24 mouse cellular contexts compared by ENCODE assay signal in the genomic region with DNA sequence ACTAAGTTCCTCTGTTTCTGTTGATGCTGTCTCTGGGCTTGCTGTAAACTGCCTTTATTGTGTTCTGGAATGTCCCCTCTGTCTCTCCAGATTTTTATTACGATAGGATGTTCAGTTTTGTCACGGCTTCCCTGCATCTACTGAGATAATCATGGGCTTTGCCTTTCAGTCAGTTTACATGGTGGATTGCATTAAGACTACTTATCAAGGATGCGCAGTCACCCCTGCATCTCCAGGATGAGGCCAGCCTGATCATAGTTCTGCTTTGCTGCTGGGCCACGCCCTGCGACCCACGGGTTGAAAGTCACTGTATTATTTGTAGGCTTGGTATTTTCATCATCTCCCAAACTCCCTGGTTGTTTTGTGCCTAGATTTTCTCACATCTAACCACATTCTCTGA.
A peak's percentile ranks its signal among the peaks of the same experiment; 100 is the strongest.
DNase-seq lines count a peak whose midpoint lies in the region; ATAC-seq lines count a peak whose summit lies in the region.
"Had no signal": no experiment of that assay in that cellular context is flagged by ENCODE, and none has a peak within 500 bp of the region (broad histone marks: within the 10 kb centered on the region; RNA-seq: fewer than 3 reads in every experiment).

No protein-coding gene starts in this region.

- H3K9me3 ChIP-seq in liver, embryonic 16.5 days (replicated peaks; ENCODE audit: control insufficient read depth, low read length): no peaks in the 10 kb centered on the region
- H3K9me3 ChIP-seq in midbrain, embryonic 10.5 days (replicated peaks): no peaks in the 10 kb centered on the region
- H3K9me3 ChIP-seq: embryonic facial prominence, embryonic 15.5 days; forebrain, embryonic 13.5 days; heart, embryonic 10.5 days; hindbrain, embryonic 13.5 days had no signal

- WGBS in liver, embryonic 16.5 days (ENCODE audit: insufficient replicate concordance): 24% methylated on average over 6 of the region's 6 CpGs
- WGBS in midbrain, embryonic 10.5 days: 91% methylated on average over 6 of the region's 6 CpGs

- ATAC-seq in granulocyte monocyte progenitor cell, adult 5-6 weeks (replicated peaks; ENCODE audit: poor library complexity, severe bottlenecking): 0 out of 2 replicates have a peak, but pooled peaks have one; percentile 25
- peak; percentile 99 for ATAC-seq in liver, embryonic 16.5 days (ENCODE audit: low read depth)
- ATAC-seq: activated CD4-positive, CD25-positive, alpha-beta regulatory T cell, adult 4 months; forebrain, embryonic 13.5 days; Patski had no signal

- peak overlapping the region; percentile 34; the same call in 1 of the 2 replicates for H3K9ac ChIP-seq in liver, embryonic 16.5 days (ENCODE audit: low read depth, low read length)
- H3K9ac ChIP-seq: embryonic facial prominence, embryonic 15.5 days; forebrain, embryonic 13.5 days; hindbrain, embryonic 13.5 days had no signal

- DNase-seq in spleen, adult 12 weeks (ENCODE audit: low spot score): peak; percentile 42
- DNase-seq in spleen, adult 18-20 months: no peak
- DNase-seq in spleen, postnatal 4 days (ENCODE audit: low spot score in 2 of 2): peak; percentile 73 to 78
- DNase-seq in kidney, adult 8-10 months: no peak
- no peak for DNase-seq in midbrain, embryonic 10.5 days (ENCODE audit: low spot score)
- no peak for DNase-seq in kidney, postnatal 4 days
- DNase-seq: adrenal gland, postnatal 14 days; cerebellum, adult 9-11 months; embryo, embryonic 11 days; gastrocnemius, postnatal 36 days; heart, postnatal 14 days; kidney, adult 18-20 months; kidney, postnatal 25 days; midbrain, embryonic 14.5 days; thymus, adult 2 months had no signal

- H3K27me3 ChIP-seq in liver, embryonic 16.5 days (ENCODE audit: control insufficient read depth, insufficient read depth, low read depth, low read length): no peaks in the 10 kb centered on the region
- H3K27me3 ChIP-seq in midbrain, embryonic 10.5 days (ENCODE audit: low read depth, poor library complexity, severe bottlenecking): no peaks in the 10 kb centered on the region
- H3K27me3 ChIP-seq: CH12.LX; embryonic facial prominence, embryonic 15.5 days; forebrain, embryonic 13.5 days; hindbrain, embryonic 13.5 days; Patski had no signal

- H3K4me1 ChIP-seq in liver, embryonic 16.5 days (ENCODE audit: control insufficient read depth, low read depth, low read length): peaks cover 29% of the 10 kb centered on the region
- no peaks in the 10 kb centered on the region; the same call in 1 of the 2 replicates for H3K4me1 ChIP-seq in midbrain, embryonic 10.5 days
- H3K4me1 ChIP-seq: embryonic facial prominence, embryonic 15.5 days; heart, embryonic 10.5 days; hindbrain, embryonic 13.5 days had no signal

- H3K4me2 ChIP-seq in liver, embryonic 16.5 days (ENCODE audit: low read depth, low read length): peak overlapping the region; percentile 51
- H3K4me2 ChIP-seq: embryonic facial prominence, embryonic 15.5 days; forebrain, embryonic 13.5 days; hindbrain, embryonic 13.5 days had no signal

- no peaks in the 10 kb centered on the region for H3K36me3 ChIP-seq in liver, embryonic 16.5 days (ENCODE audit: control insufficient read depth, insufficient read depth)
- H3K36me3 ChIP-seq in midbrain, embryonic 10.5 days: no peaks in the 10 kb centered on the region
- H3K36me3 ChIP-seq: embryonic facial prominence, embryonic 15.5 days; hindbrain, embryonic 13.5 days had no signal

- no peak overlapping the region for H3K4me3 ChIP-seq in liver, embryonic 16.5 days (ENCODE audit: low read depth, low read length)
- no peak overlapping the region for H3K4me3 ChIP-seq in midbrain, embryonic 10.5 days
- H3K4me3 ChIP-seq: embryonic facial prominence, embryonic 15.5 days; forebrain, embryonic 13.5 days; heart, embryonic 10.5 days; hindbrain, embryonic 13.5 days had no signal

- peak overlapping the region; percentile 76 for H3K27ac ChIP-seq in liver, embryonic 16.5 days (ENCODE audit: low read length)
- no peak overlapping the region for H3K27ac ChIP-seq in midbrain, embryonic 10.5 days (replicated peaks)
- H3K27ac ChIP-seq: embryonic facial prominence, embryonic 15.5 days; forebrain, embryonic 13.5 days; heart, embryonic 10.5 days; hindbrain, embryonic 13.5 days had no signal

Comparison
In these comparisons a context has a peak if more than half of its experiments do, and no peak if none do; other contexts are left out.
1. DNase-seq: peak in spleen, adult 12 weeks (single experiment) and spleen, postnatal 4 days (2 of 2); none in spleen, adult 18-20 months (0 of 2), kidney, adult 8-10 months (0 of 2), midbrain, embryonic 10.5 days (single experiment) and kidney, postnatal 4 days (0 of 2).